Mouse (Mus musculus): ENCODE measurements around the gene Efcab14. TPM values are rescaled to one million over a fixed set of nuclear protein-coding genes. Genes with fewer than 3 reads are reported as not detected.

Efcab14 gene
- polyA plus RNA-seq (2014; fragmentation: Nextera tagmentation; extraction: Ambion mirVana) = 48.8 and 53.7 TPM in 2 replicates

- H3K36me3 ChIP-seq (ENCODE audit: insufficient read depth) = peaks cover 22% of the 10 kb centered on the region
- H3K9ac ChIP-seq = peak within 1 kb of the TSS; percentile 82
- DNase-seq = peak; percentile 100
- H3K27me3 ChIP-seq (ENCODE audit: insufficient read depth, low read length) = no peaks in the 10 kb centered on the region
- peak within 1 kb of the TSS; percentile 89 for H3K27ac ChIP-seq (ENCODE audit: low read depth)
- no peaks in the 10 kb centered on the region for H3K9me3 ChIP-seq (ENCODE audit: low read depth, low read length)
- ATAC-seq (ENCODE audit: insufficient read depth) = peak; percentile 100
- peak within 1 kb of the TSS; percentile 84 for H3K4me2 ChIP-seq
- H3K4me1 ChIP-seq (ENCODE audit: insufficient read depth) = peaks cover 11% of the 10 kb centered on the region
- WGBS = 0% methylated on average over 41 of the region's 45 CpGs
- peak within 1 kb of the TSS; percentile 77 for H3K4me3 ChIP-seq (ENCODE audit: low read depth, low read length)
- peak; percentile 58 for TF ChIP-seq CTCF (IDR thresholded peaks at IDR 0.05; ENCODE audit: low read depth)
These were observed at the start of gene Efcab14 for GRCm38 (mm10) chr4:115737551-115738041. Efcab14 (plus strand) TSS chr4:115737744.

- no peaks in the 10 kb centered on the region for H3K4me1 ChIP-seq (ENCODE audit: insufficient read depth)
- no peak overlapping the region for H3K27ac ChIP-seq (ENCODE audit: low read depth)
- no peaks in the 10 kb centered on the region for H3K36me3 ChIP-seq (ENCODE audit: insufficient read depth)
- DNase-seq (no peak), ATAC-seq (ENCODE audit: insufficient read depth) (no peak)
- WGBS = 67% methylated on average over 3 of the region's 3 CpGs
- no peak overlapping the region for H3K9ac ChIP-seq
- H3K27me3 ChIP-seq (ENCODE audit: insufficient read depth, low read length) = no peaks in the 10 kb centered on the region
- no peak overlapping the region for H3K4me2 ChIP-seq
- H3K4me3 ChIP-seq (ENCODE audit: low read depth, low read length) = no peak overlapping the region
- H3K9me3 ChIP-seq (ENCODE audit: low read depth, low read length) = no peaks in the 10 kb centered on the region
- no peak for TF ChIP-seq CTCF (IDR thresholded peaks at IDR 0.05; ENCODE audit: low read depth)
These were observed 36.1 kb upstream of the Efcab14 start for GRCm38 (mm10) chr4:115701468-115701867.

GRCm38 (mm10) chr4:115703927-115704505, 33.5 kb upstream of the Efcab14 start:
- Histone ChIP-seq H3K4me1 (ENCODE audit: insufficient read depth) (no peaks in the 10 kb centered on the region), H3K36me3 (ENCODE audit: insufficient read depth) (no peaks in the 10 kb centered on the region), H3K27ac (ENCODE audit: low read depth) (no peak overlapping the region), H3K4me2 (no peak overlapping the region), H3K4me3 (ENCODE audit: low read depth, low read length) (no peak overlapping the region), H3K9ac (no peak overlapping the region), H3K9me3 (ENCODE audit: low read depth, low read length) (no peaks in the 10 kb centered on the region), H3K27me3 (ENCODE audit: insufficient read depth, low read length) (no peaks in the 10 kb centered on the region)
- DNase-seq (no peak), ATAC-seq (ENCODE audit: insufficient read depth) (no peak)
- no peak for TF ChIP-seq CTCF (IDR thresholded peaks at IDR 0.05; ENCODE audit: low read depth)
- 75% methylated on average over 2 of the region's 2 CpGs for WGBS

- Histone ChIP-seq H3K4me2 (no peak overlapping the region), H3K9ac (no peak overlapping the region), H3K9me3 (ENCODE audit: low read depth, low read length) (no peaks in the 10 kb centered on the region), H3K27me3 (ENCODE audit: insufficient read depth, low read length) (no peaks in the 10 kb centered on the region), H3K4me3 (ENCODE audit: low read depth, low read length) (no peak overlapping the region), H3K36me3 (ENCODE audit: insufficient read depth) (no peaks in the 10 kb centered on the region), H3K27ac (ENCODE audit: low read depth) (peak overlapping the region; percentile 44; the same call in 1 of the 2 replicates), H3K4me1 (ENCODE audit: insufficient read depth) (no peaks in the 10 kb centered on the region)
- DNase-seq = peak; percentile 55
- ATAC-seq (ENCODE audit: insufficient read depth) = peak; percentile 28; the same call in 1 of the 2 replicates
- no peak for TF ChIP-seq CTCF (IDR thresholded peaks at IDR 0.05; ENCODE audit: low read depth)
- 49% methylated on average over 13 of the region's 13 CpGs for WGBS
These were observed 28.5 kb upstream of the Efcab14 start for GRCm38 (mm10) chr4:115708974-115709593.

- 8% methylated on average over 13 of the region's 13 CpGs for WGBS
These were observed 27.6 kb upstream of the Efcab14 start for GRCm38 (mm10) chr4:115709792-115710418.

GRCm38 (mm10) chr4:115728721-115729120, 8.8 kb upstream of the Efcab14 start:
- TF ChIP-seq CTCF (IDR thresholded peaks at IDR 0.05; ENCODE audit: low read depth) = no peak
- Histone ChIP-seq H3K27ac (ENCODE audit: low read depth) (no peak overlapping the region), H3K4me1 (ENCODE audit: insufficient read depth) (no peaks in the 10 kb centered on the region), H3K4me3 (ENCODE audit: low read depth, low read length) (no peak overlapping the region), H3K9ac (no peak overlapping the region), H3K36me3 (ENCODE audit: insufficient read depth) (no peaks in the 10 kb centered on the region), H3K9me3 (ENCODE audit: low read depth, low read length) (no peaks in the 10 kb centered on the region), H3K4me2 (no peak overlapping the region), H3K27me3 (ENCODE audit: insufficient read depth, low read length) (no peaks in the 10 kb centered on the region)
- WGBS = 11% methylated on average over 5 of the region's 5 CpGs
- ATAC-seq (ENCODE audit: insufficient read depth) = no peak
- DNase-seq = peak; percentile 93

More at GRCm38 (mm10) chr4:115709792-115710418, 27.6 kb upstream of the Efcab14 start:
- DNase-seq = peak; percentile 85
- TF ChIP-seq CTCF (IDR thresholded peaks at IDR 0.05; ENCODE audit: low read depth) = peak; percentile 88
- Histone ChIP-seq H3K36me3 (ENCODE audit: insufficient read depth) (no peaks in the 10 kb centered on the region), H3K9ac (no peak overlapping the region), H3K27ac (ENCODE audit: low read depth) (peak overlapping the region; percentile 44), H3K27me3 (ENCODE audit: insufficient read depth, low read length) (no peaks in the 10 kb centered on the region), H3K4me2 (peak overlapping the region; percentile 47), H3K4me1 (ENCODE audit: insufficient read depth) (no peaks in the 10 kb centered on the region), H3K4me3 (ENCODE audit: low read depth, low read length) (no peak overlapping the region), H3K9me3 (ENCODE audit: low read depth, low read length) (no peaks in the 10 kb centered on the region)
- peak; percentile 84 for ATAC-seq (ENCODE audit: insufficient read depth)
